Mouse (Mus musculus): Measurements from ENCODE around the gene Crot.
"Not testable (repeated sequence)": the region's sequence is repeated elsewhere in the genome, so short reads cannot be mapped to it uniquely, and the experiment has no call there.

Gene Crot

GRCm38 (mm10) chr5:8943836-8944235, 53.3 kb downstream of the Crot start:
- Histone ChIP-seq H3K4me1 (replicated peaks; ENCODE audit: low read depth, low read length) (no peaks in the 10 kb centered on the region), H3K9me3 (ENCODE audit: low read length) (no peaks in the 10 kb centered on the region), H3K4me3 (replicated peaks; ENCODE audit: low read length) (no peak overlapping the region), H3K36me3 (ENCODE audit: insufficient read depth, low read length) (no peaks in the 10 kb centered on the region), H3K27me3 (ENCODE audit: insufficient read depth, low read length) (no peaks in the 10 kb centered on the region)
- TF ChIP-seq POU5F1 (IDR thresholded peaks at IDR 0.05; ENCODE audit: borderline replicate concordance, low read length), result no peak
- TF ChIP-seq CTCF (conservative IDR thresholded peaks at IDR 0.05; ENCODE audit: low read length), result no peak
- TF ChIP-seq NANOG (IDR thresholded peaks at IDR 0.05; ENCODE audit: borderline replicate concordance, low read length), result no peak

- not testable (repeated sequence) for H3K27me3 ChIP-seq (ENCODE audit: insufficient read depth, low read length); H3K36me3 ChIP-seq (ENCODE audit: insufficient read depth, low read length); H3K4me1 ChIP-seq (replicated peaks; ENCODE audit: low read depth, low read length)
These were observed 55.9 kb downstream of the Crot start for GRCm38 (mm10) chr5:8941266-8941665.

GRCm38 (mm10) chr5:8937965-8938364, 59.2 kb downstream of the Crot start:
- Histone ChIP-seq H3K9me3 (ENCODE audit: low read length) (no peaks in the 10 kb centered on the region), H3K27me3 (ENCODE audit: insufficient read depth, low read length) (no peaks in the 10 kb centered on the region), H3K36me3 (ENCODE audit: insufficient read depth, low read length) (no peaks in the 10 kb centered on the region), H3K4me1 (replicated peaks; ENCODE audit: low read depth, low read length) (no peaks in the 10 kb centered on the region), H3K4me3 (replicated peaks; ENCODE audit: low read length) (no peak overlapping the region)
- TF ChIP-seq CTCF (conservative IDR thresholded peaks at IDR 0.05; ENCODE audit: low read length), result no peak
- no peak for TF ChIP-seq NANOG (IDR thresholded peaks at IDR 0.05; ENCODE audit: borderline replicate concordance, low read length)
- no peak for TF ChIP-seq POU5F1 (IDR thresholded peaks at IDR 0.05; ENCODE audit: borderline replicate concordance, low read length)

More at GRCm38 (mm10) chr5:8941266-8941665, 55.9 kb downstream of the Crot start:
- H3K4me3 ChIP-seq (replicated peaks; ENCODE audit: low read length); H3K9me3 ChIP-seq (ENCODE audit: low read length): not testable (repeated sequence)

- Histone ChIP-seq H3K36me3 (ENCODE audit: insufficient read depth, low read length) (no peaks in the 10 kb centered on the region), H3K4me3 (replicated peaks; ENCODE audit: low read length) (no peak overlapping the region), H3K4me1 (replicated peaks; ENCODE audit: low read depth, low read length) (no peaks in the 10 kb centered on the region), H3K9me3 (ENCODE audit: low read length) (peaks cover 18% of the 10 kb centered on the region), H3K27me3 (ENCODE audit: insufficient read depth, low read length) (no peaks in the 10 kb centered on the region)
- TF ChIP-seq CTCF (conservative IDR thresholded peaks at IDR 0.05; ENCODE audit: low read length), result no peak
- TF ChIP-seq POU5F1 (IDR thresholded peaks at IDR 0.05; ENCODE audit: borderline replicate concordance, low read length), result no peak
- TF ChIP-seq NANOG (IDR thresholded peaks at IDR 0.05; ENCODE audit: borderline replicate concordance, low read length), result no peak
These were observed 68.7 kb downstream of the Crot start for GRCm38 (mm10) chr5:8928440-8928839.

- no peaks in the 10 kb centered on the region for H3K4me1 ChIP-seq (replicated peaks; ENCODE audit: low read depth, low read length)
- H3K9me3 ChIP-seq (ENCODE audit: low read length), result no peaks in the 10 kb centered on the region
- no peak overlapping the region for H3K4me3 ChIP-seq (replicated peaks; ENCODE audit: low read length)
- no peaks in the 10 kb centered on the region for H3K36me3 ChIP-seq (ENCODE audit: insufficient read depth, low read length)
- no peak for TF ChIP-seq POU5F1 (IDR thresholded peaks at IDR 0.05; ENCODE audit: borderline replicate concordance, low read length)
- no peak for TF ChIP-seq CTCF (conservative IDR thresholded peaks at IDR 0.05; ENCODE audit: low read length)
- TF ChIP-seq NANOG (IDR thresholded peaks at IDR 0.05; ENCODE audit: borderline replicate concordance, low read length), result no peak
- H3K27me3 ChIP-seq (ENCODE audit: insufficient read depth, low read length), result peaks cover 8% of the 10 kb centered on the region; the same call in 1 of the 2 replicates
These were observed 80.1 kb downstream of the Crot start for GRCm38 (mm10) chr5:8917069-8917468.

DNA sequence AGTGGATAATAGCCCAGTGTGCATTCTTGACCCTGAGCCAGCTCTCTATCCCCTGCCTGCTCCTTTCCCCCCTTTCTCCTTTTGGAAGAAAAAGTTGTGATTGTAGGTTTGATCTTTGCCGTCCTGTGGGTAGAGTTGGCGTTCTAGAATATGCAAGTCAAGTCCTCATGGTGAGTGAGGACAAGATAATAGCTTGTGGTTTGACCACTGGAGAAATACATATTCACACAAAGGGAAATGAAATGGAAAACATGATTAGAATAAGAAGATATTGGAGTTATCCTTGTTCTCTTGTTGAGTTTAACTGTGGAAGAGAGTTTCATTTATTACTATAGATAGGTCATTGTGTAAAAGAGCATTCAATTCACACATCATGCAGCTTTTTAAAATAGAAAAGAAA, 80.7 kb downstream of the Crot start:
- Histone ChIP-seq H3K4me1 (replicated peaks; ENCODE audit: low read depth, low read length) (no peaks in the 10 kb centered on the region), H3K27me3 (ENCODE audit: insufficient read depth, low read length) (peaks cover 8% of the 10 kb centered on the region; the same call in 1 of the 2 replicates), H3K9me3 (ENCODE audit: low read length) (no peaks in the 10 kb centered on the region), H3K36me3 (ENCODE audit: insufficient read depth, low read length) (no peaks in the 10 kb centered on the region), H3K4me3 (replicated peaks; ENCODE audit: low read length) (no peak overlapping the region)
- TF ChIP-seq CTCF (conservative IDR thresholded peaks at IDR 0.05; ENCODE audit: low read length) (no peak), NANOG (IDR thresholded peaks at IDR 0.05; ENCODE audit: borderline replicate concordance, low read length) (no peak), POU5F1 (IDR thresholded peaks at IDR 0.05; ENCODE audit: borderline replicate concordance, low read length) (no peak)
